Mouse (Mus musculus): Measurements from ENCODE around the gene Lasp1. TPM values are rescaled to one million over a fixed set of nuclear protein-coding genes. Genes with fewer than 3 reads are reported as not detected.
A peak's percentile ranks its signal among the peaks of the same experiment; 100 is the strongest.

Gene Lasp1
- polyA plus RNA-seq, 1 experiment from 2014 or later, result 87.7 TPM

DNA sequence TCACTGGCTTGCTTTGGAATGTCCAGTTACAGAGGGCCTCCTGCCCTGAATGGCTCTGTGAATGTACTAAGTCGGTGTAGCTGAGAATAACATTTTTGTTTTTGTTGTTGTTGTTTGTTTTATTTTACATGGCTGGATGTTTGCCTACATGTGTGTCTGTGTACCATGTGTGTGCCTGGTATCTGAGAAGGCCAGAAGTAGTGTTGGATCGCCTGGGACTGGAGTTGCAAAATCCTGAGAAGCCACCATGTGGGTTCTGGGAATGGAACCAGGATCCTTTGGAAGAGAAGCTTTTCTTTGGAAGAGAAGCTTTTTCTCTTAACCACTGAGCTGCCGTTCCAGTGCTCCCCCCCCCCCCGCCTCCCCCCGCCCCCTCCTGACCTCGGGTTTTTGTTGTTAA, 3.7 kb downstream of the Lasp1 start:
- Histone ChIP-seq H3K4me1 (replicated peaks; ENCODE audit: insufficient read depth, low read length) (peaks cover 47% of the 10 kb centered on the region), H3K36me3 (ENCODE audit: insufficient read depth, low read length) (no peaks in the 10 kb centered on the region), H3K4me3 (replicated peaks; ENCODE audit: low read depth, low read length) (no peak overlapping the region), H3K4me2 (ENCODE audit: low read length) (peak overlapping the region; percentile 81; the same call in 1 of the 2 replicates), H3K27me3 (ENCODE audit: insufficient read depth, low read length) (no peaks in the 10 kb centered on the region), H3K9ac (ENCODE audit: low read depth, low read length) (no peak overlapping the region), H3K27ac (0 out of 2 replicates have a peak overlapping the region, but pooled peaks have one; percentile 93), H3K9me3 (replicated peaks; ENCODE audit: low read length) (no peaks in the 10 kb centered on the region)
- TF ChIP-seq CTCF (IDR thresholded peaks at IDR 0.05; ENCODE audit: low read depth), result no peak
- DNase-seq (ENCODE audit: low spot score) (no peak), ATAC-seq (replicated peaks; ENCODE audit: low FRiP score, low read depth) (no peak)
- 42% methylated on average over 4 of the region's 6 CpGs for WGBS

DNA sequence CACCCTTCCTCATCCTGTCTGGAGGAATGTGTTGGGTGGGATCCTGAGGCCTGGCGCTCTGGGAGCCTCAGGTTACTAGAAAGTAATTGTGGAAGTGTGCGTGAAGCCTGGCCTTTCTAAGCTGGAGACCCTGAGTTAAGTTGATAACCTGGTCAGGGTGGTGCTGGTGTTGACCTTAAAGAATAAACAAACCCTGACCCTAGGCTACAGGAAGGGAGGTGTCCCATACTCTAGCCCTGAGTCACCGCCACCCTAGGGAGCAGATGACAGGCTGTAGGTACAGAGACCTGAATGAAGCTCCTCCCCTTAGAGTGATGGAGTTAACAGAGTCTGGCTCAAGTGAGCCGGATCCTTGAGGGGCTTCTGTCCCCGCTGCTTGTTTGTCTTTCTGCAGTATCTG, 5.0 kb downstream of the Lasp1 start:
- Histone ChIP-seq H3K27me3 (ENCODE audit: insufficient read depth, low read length) (no peaks in the 10 kb centered on the region), H3K4me3 (replicated peaks; ENCODE audit: low read depth, low read length) (no peak overlapping the region), H3K27ac (peak overlapping the region; percentile 79), H3K4me1 (replicated peaks; ENCODE audit: insufficient read depth, low read length) (peaks cover 60% of the 10 kb centered on the region), H3K9ac (ENCODE audit: low read depth, low read length) (no peak overlapping the region), H3K36me3 (ENCODE audit: insufficient read depth, low read length) (0 out of 2 replicates have a peak, but pooled peaks cover 5% of the 10 kb centered on the region), H3K9me3 (replicated peaks; ENCODE audit: low read length) (no peaks in the 10 kb centered on the region), H3K4me2 (ENCODE audit: low read length) (no peak overlapping the region)
- no peak for TF ChIP-seq CTCF (IDR thresholded peaks at IDR 0.05; ENCODE audit: low read depth)
- no peak for ATAC-seq (replicated peaks; ENCODE audit: low FRiP score, low read depth)
- WGBS, result 55% methylated on average over 5 of the region's 5 CpGs
- no peak for DNase-seq (ENCODE audit: low spot score)

DNA sequence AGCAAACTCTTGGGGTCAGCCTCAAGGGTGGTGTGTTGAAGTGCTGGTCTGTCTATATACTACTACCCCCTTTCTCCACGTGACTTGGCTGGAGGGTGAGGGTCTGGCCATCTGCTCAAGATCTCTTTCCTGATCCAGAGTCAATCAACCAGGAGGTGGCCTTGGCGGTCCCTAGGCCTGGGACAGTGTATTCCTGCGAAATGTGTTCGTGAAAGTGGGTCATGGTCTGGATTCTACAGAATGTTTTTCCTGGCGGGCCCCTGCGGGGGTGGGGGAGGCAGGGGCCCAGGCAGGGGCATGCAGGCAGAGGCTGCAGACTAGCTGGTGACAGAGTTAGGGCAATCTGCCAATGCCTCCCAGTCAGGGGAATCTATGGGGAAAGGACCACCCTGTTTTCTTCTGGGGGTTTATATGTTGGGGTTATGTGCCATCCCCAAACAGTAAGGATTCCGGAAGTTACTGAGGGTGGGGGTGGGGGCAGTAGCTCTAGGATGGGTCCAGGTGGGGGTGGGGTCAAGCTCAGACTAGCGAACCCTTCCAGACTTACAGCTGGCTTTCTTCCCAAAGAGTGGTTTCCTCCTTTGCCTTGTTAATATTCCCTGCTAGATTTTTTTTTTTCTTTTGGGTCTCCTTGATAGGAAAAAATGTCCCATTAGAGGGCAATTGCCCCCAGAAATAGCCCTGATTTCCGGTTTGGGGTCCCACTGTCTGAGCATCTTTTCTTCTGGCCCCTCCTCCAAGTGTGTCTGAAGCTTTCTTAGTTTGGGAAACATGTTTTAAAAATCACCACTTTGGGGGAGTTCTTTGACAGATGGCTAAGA, 6.3 kb downstream of the Lasp1 start:
- no peak for TF ChIP-seq CTCF (IDR thresholded peaks at IDR 0.05; ENCODE audit: low read depth)
- Histone ChIP-seq H3K4me2 (ENCODE audit: low read length) (peak overlapping the region; percentile 48), H3K36me3 (ENCODE audit: insufficient read depth, low read length) (0 out of 2 replicates have a peak, but pooled peaks cover 11% of the 10 kb centered on the region), H3K27me3 (ENCODE audit: insufficient read depth, low read length) (no peaks in the 10 kb centered on the region), H3K9ac (ENCODE audit: low read depth, low read length) (peak overlapping the region; percentile 6; the same call in 1 of the 2 replicates), H3K27ac (peak overlapping the region; percentile 79), H3K4me3 (replicated peaks; ENCODE audit: low read depth, low read length) (no peak overlapping the region), H3K9me3 (replicated peaks; ENCODE audit: low read length) (no peaks in the 10 kb centered on the region), H3K4me1 (replicated peaks; ENCODE audit: insufficient read depth, low read length) (peaks cover 72% of the 10 kb centered on the region)
- WGBS, result 6% methylated on average over 9 of the region's 9 CpGs
- no peak for ATAC-seq (replicated peaks; ENCODE audit: low FRiP score, low read depth)
- DNase-seq (ENCODE audit: low spot score), result no peak

DNA sequence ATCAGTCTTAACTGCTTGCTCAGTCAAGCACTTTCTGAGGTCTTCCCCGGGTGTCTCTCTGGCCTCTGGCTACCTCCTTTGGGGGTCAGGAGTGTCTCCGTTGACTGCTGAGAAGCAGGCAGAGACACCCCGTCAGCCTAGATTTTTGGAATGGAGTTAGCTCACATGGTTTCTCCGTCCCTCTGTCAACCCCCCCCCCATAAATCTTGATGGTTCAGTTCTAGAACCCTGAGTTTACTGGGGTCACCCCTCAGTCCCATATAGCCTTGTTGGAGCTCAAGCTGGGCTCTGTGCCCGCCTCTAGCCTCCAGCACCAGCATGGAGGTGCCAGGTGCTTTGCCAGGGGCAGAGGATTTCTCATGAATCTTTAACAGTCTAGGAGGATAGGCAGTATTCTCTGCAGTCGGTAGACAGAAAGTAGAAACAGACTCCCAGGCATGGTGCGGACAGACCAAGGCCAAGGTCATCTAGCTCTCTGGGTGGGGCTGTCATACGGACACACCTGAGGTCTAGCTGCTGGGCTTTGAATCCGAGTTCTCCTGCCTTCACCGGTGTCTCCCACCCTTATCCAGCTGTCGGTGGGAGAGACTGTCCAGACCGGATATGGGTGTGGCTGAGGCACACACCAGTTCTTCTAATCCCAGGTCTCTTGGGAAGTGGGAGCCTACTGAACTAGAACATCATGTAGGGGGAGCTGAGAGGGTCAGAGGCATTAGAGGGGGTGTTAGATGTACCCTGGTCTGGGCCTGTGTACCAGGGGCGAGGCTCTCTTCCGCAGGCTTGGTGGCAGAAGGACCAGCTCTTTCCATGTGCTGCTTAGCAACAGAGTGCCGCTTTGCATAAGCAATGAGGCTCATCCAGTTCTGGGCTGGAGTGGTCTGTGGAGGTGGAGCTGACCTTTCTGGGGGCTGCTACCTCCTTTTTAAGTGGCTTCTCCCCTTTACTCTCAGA, 7.1 kb downstream of the Lasp1 start:
- no peak for DNase-seq (ENCODE audit: low spot score)
- H3K4me1 ChIP-seq (replicated peaks; ENCODE audit: insufficient read depth, low read length), result peaks cover 80% of the 10 kb centered on the region
- no peak for TF ChIP-seq CTCF (IDR thresholded peaks at IDR 0.05; ENCODE audit: low read depth)
- no peaks in the 10 kb centered on the region for H3K27me3 ChIP-seq (ENCODE audit: insufficient read depth, low read length)
- WGBS, result 17% methylated on average over 15 of the region's 15 CpGs
- H3K4me3 ChIP-seq (replicated peaks; ENCODE audit: low read depth, low read length), result no peak overlapping the region
- H3K9ac ChIP-seq (ENCODE audit: low read depth, low read length), result peak overlapping the region; percentile 6; the same call in 1 of the 2 replicates
- peaks cover 11% of the 10 kb centered on the region; the same call in 1 of the 2 replicates for H3K36me3 ChIP-seq (ENCODE audit: insufficient read depth, low read length)
- peak overlapping the region; percentile 48 for H3K4me2 ChIP-seq (ENCODE audit: low read length)
- no peaks in the 10 kb centered on the region for H3K9me3 ChIP-seq (replicated peaks; ENCODE audit: low read length)
- ATAC-seq (replicated peaks; ENCODE audit: low FRiP score, low read depth), result peak; percentile 14; the same call in 1 of the 2 replicates
- peak overlapping the region; percentile 79 for H3K27ac ChIP-seq

DNA sequence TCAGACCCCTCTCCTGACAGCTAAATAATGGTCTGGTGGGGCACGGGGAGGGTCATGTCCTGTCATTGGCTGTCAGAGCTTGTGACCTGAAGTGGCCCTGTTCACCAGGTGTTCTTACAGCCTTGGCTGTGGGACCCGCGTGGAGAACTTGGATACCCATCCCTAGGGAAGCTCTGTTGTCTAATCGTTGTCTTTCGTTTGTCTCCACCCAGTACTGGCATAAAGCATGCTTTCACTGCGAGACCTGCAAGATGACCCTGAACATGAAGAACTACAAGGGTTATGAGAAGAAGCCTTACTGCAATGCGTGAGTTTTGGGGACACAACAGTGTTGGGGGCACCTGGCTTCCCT, 7.8 kb downstream of the Lasp1 start:
- Histone ChIP-seq H3K4me2 (ENCODE audit: low read length) (peak overlapping the region; percentile 48; the same call in 1 of the 2 replicates), H3K9me3 (replicated peaks; ENCODE audit: low read length) (no peaks in the 10 kb centered on the region), H3K9ac (ENCODE audit: low read depth, low read length) (no peak overlapping the region), H3K4me3 (replicated peaks; ENCODE audit: low read depth, low read length) (no peak overlapping the region), H3K36me3 (ENCODE audit: insufficient read depth, low read length) (peaks cover 11% of the 10 kb centered on the region; the same call in 1 of the 2 replicates), H3K27me3 (ENCODE audit: insufficient read depth, low read length) (no peaks in the 10 kb centered on the region), H3K27ac (peak overlapping the region; percentile 79), H3K4me1 (replicated peaks; ENCODE audit: insufficient read depth, low read length) (peaks cover 80% of the 10 kb centered on the region)
- TF ChIP-seq CTCF (IDR thresholded peaks at IDR 0.05; ENCODE audit: low read depth), result no peak
- WGBS, result 59% methylated on average over 7 of the region's 7 CpGs
- ATAC-seq (replicated peaks; ENCODE audit: low FRiP score, low read depth) (no peak), DNase-seq (ENCODE audit: low spot score) (no peak)

DNA sequence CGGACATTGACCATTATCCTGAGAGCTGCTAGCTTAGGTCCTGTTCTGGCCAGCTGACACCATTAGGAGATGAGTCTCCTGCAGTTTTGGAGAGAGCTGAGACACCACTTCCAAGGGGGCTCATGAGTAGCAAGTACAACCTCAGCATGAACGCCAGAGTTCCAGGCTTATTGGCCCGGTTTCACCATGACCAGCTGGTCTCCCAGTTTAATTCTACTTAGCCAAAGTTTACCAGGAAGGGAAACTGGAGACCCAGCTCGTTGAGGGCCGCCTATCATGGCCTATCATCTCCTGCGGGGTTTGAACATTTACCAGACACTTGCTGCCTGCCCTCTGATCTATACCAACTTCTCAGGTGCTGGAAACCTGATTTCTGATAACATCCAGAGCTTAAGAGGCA, 8.8 kb downstream of the Lasp1 start:
- WGBS, result 36% methylated on average over 6 of the region's 6 CpGs

More for the DNA sequence above, 8.8 kb downstream of the Lasp1 start:
- DNase-seq (ENCODE audit: low spot score) (no peak), ATAC-seq (replicated peaks; ENCODE audit: low FRiP score, low read depth) (no peak)
- Histone ChIP-seq H3K4me3 (replicated peaks; ENCODE audit: low read depth, low read length) (no peak overlapping the region), H3K4me1 (replicated peaks; ENCODE audit: insufficient read depth, low read length) (peaks cover 81% of the 10 kb centered on the region), H3K9me3 (replicated peaks; ENCODE audit: low read length) (no peaks in the 10 kb centered on the region), H3K27ac (peak overlapping the region; percentile 77), H3K9ac (ENCODE audit: low read depth, low read length) (no peak overlapping the region), H3K36me3 (ENCODE audit: insufficient read depth, low read length) (peaks cover 11% of the 10 kb centered on the region; the same call in 1 of the 2 replicates), H3K27me3 (ENCODE audit: insufficient read depth, low read length) (no peaks in the 10 kb centered on the region), H3K4me2 (ENCODE audit: low read length) (0 out of 2 replicates have a peak overlapping the region, but pooled peaks have one; percentile 19)
- no peak for TF ChIP-seq CTCF (IDR thresholded peaks at IDR 0.05; ENCODE audit: low read depth)

All from kidney, postnatal 0 days (tissue).